Comparison of ENCODE assay signal across 8 mouse cellular contexts in genomic region chr8:128272866-128273344, GRCm38 (mm10).
DNase-seq lines count a peak whose midpoint lies in the region; ATAC-seq and TF ChIP-seq lines count a peak whose summit lies in the region.

No protein-coding gene starts in this region.

- H3K4me1 ChIP-seq in hindbrain, postnatal 0 days (ENCODE audit: insufficient read depth, low read length), result peaks cover 6% of the 10 kb centered on the region; the same call in 1 of the 2 replicates
- no peaks in the 10 kb centered on the region for H3K4me1 ChIP-seq in hindbrain, embryonic 11.5 days (replicated peaks; ENCODE audit: control insufficient read depth, insufficient read depth, low read length)
- H3K4me1 ChIP-seq in heart, postnatal 0 days (ENCODE audit: control insufficient read depth, insufficient read depth), result peaks cover 24% of the 10 kb centered on the region
- peaks cover 19% of the 10 kb centered on the region; the same call in 1 of the 2 replicates for H3K4me1 ChIP-seq in limb, embryonic 13.5 days

- no peak overlapping the region for H3K4me3 ChIP-seq in hindbrain, postnatal 0 days (ENCODE audit: low read length)
- no peak overlapping the region for H3K4me3 ChIP-seq in hindbrain, embryonic 11.5 days (ENCODE audit: low read depth, low read length)
- no peak overlapping the region for H3K4me3 ChIP-seq in heart, postnatal 0 days (ENCODE audit: low read depth, low read length)
- no peak overlapping the region for H3K4me3 ChIP-seq in limb, embryonic 13.5 days

- no peaks in the 10 kb centered on the region for H3K36me3 ChIP-seq in hindbrain, postnatal 0 days (ENCODE audit: insufficient read depth, low read length)
- no peaks in the 10 kb centered on the region for H3K36me3 ChIP-seq in hindbrain, embryonic 11.5 days (ENCODE audit: control insufficient read depth, insufficient read depth, low read length)
- H3K36me3 ChIP-seq in heart, postnatal 0 days (replicated peaks; ENCODE audit: control insufficient read depth, insufficient read depth, low read length), result no peaks in the 10 kb centered on the region
- no peaks in the 10 kb centered on the region for H3K36me3 ChIP-seq in limb, embryonic 13.5 days

- no peak for TF ChIP-seq EP300 in heart, postnatal 0 days (IDR thresholded peaks at IDR 0.05; ENCODE audit: low read depth)

- H3K27me3 ChIP-seq in hindbrain, postnatal 0 days (ENCODE audit: insufficient read depth, low read length), result no peaks in the 10 kb centered on the region
- H3K27me3 ChIP-seq in hindbrain, embryonic 11.5 days (ENCODE audit: control insufficient read depth, insufficient read depth, low read length), result no peaks in the 10 kb centered on the region
- no peaks in the 10 kb centered on the region for H3K27me3 ChIP-seq in heart, postnatal 0 days (ENCODE audit: control insufficient read depth, insufficient read depth, low read length)
- H3K27me3 ChIP-seq in limb, embryonic 13.5 days, result no peaks in the 10 kb centered on the region

- no peaks in the 10 kb centered on the region for H3K9me3 ChIP-seq in hindbrain, postnatal 0 days (ENCODE audit: low read length)
- no peaks in the 10 kb centered on the region for H3K9me3 ChIP-seq in hindbrain, embryonic 11.5 days (ENCODE audit: control insufficient read depth, low read length)
- H3K9me3 ChIP-seq in heart, postnatal 0 days (replicated peaks; ENCODE audit: control insufficient read depth, low read length), result no peaks in the 10 kb centered on the region
- no peaks in the 10 kb centered on the region for H3K9me3 ChIP-seq in limb, embryonic 13.5 days

- no peak for TF ChIP-seq CTCF in hindbrain, postnatal 0 days (IDR thresholded peaks at IDR 0.05; ENCODE audit: low read depth)
- no peak for TF ChIP-seq CTCF in heart, postnatal 0 days (IDR thresholded peaks at IDR 0.05; ENCODE audit: low read depth)

- DNase-seq in hindbrain, postnatal 0 days (ENCODE audit: low spot score), result peak; percentile 29
- DNase-seq in hindbrain, embryonic 11.5 days (ENCODE audit: low spot score), result no peak
- DNase-seq in ZHBTc4 (ENCODE audit: low read depth, low spot score), result peak; percentile 37
- peak; percentile 81 for DNase-seq in fibroblast of lung, adult 2 months (ENCODE audit: low read depth)
- peak; percentile 82 for DNase-seq in heart, postnatal 0 days (ENCODE audit: low spot score)
- DNase-seq in urinary bladder, postnatal 14 days (ENCODE audit: low spot score), result peak; percentile 40

- no peak overlapping the region for H3K4me2 ChIP-seq in hindbrain, postnatal 0 days (ENCODE audit: low read depth, low read length)
- no peak overlapping the region for H3K4me2 ChIP-seq in hindbrain, embryonic 11.5 days (replicated peaks; ENCODE audit: low read depth, low read length)
- H3K4me2 ChIP-seq in heart, postnatal 0 days (ENCODE audit: low read depth, low read length), result no peak overlapping the region
- no peak overlapping the region for H3K4me2 ChIP-seq in limb, embryonic 13.5 days (replicated peaks)

- H3K9ac ChIP-seq in hindbrain, postnatal 0 days (replicated peaks; ENCODE audit: low read length), result no peak overlapping the region
- no peak overlapping the region for H3K9ac ChIP-seq in hindbrain, embryonic 11.5 days (ENCODE audit: low read depth, low read length)
- no peak overlapping the region for H3K9ac ChIP-seq in heart, postnatal 0 days (replicated peaks; ENCODE audit: low read depth, low read length)
- H3K9ac ChIP-seq in limb, embryonic 13.5 days, result no peak overlapping the region

- ATAC-seq in hindbrain, postnatal 0 days, result peak; percentile 56; the same call in 1 of the 2 replicates
- no peak for ATAC-seq in hindbrain, embryonic 11.5 days (ENCODE audit: low FRiP score)
- peak; percentile 90 for ATAC-seq in heart, postnatal 0 days (ENCODE audit: insufficient read depth, low read depth)
- peak; percentile 36; the same call in 1 of the 2 replicates for ATAC-seq in limb, embryonic 13.5 days (ENCODE audit: low FRiP score, low read depth)
- ATAC-seq in activated CD4-positive, CD25-positive, alpha-beta regulatory T cell, adult 4 months, result no peak

- no peak overlapping the region for H3K27ac ChIP-seq in hindbrain, postnatal 0 days
- no peak overlapping the region for H3K27ac ChIP-seq in hindbrain, embryonic 11.5 days (ENCODE audit: low read depth, low read length)
- H3K27ac ChIP-seq in heart, postnatal 0 days (ENCODE audit: low read depth), result peak overlapping the region; percentile 58
- H3K27ac ChIP-seq in limb, embryonic 13.5 days, result no peak overlapping the region

- 31% methylated on average over 3 of the region's 3 CpGs for WGBS in hindbrain, postnatal 0 days
- 29% methylated on average over 3 of the region's 3 CpGs for WGBS in hindbrain, embryonic 11.5 days
- 5% methylated on average over 3 of the region's 3 CpGs for WGBS in heart, postnatal 0 days
- 48% methylated on average over 3 of the region's 3 CpGs for WGBS in limb, embryonic 13.5 days

Comparison
In these comparisons a context has a peak if more than half of its experiments do, and no peak if none do; other contexts are left out.
1. ATAC-seq: peak in hindbrain, postnatal 0 days (single experiment), heart, postnatal 0 days (single experiment) and limb, embryonic 13.5 days (single experiment); none in hindbrain, embryonic 11.5 days (single experiment) and activated CD4-positive, CD25-positive, alpha-beta regulatory T cell, adult 4 months (single experiment).